Mouse (Mus musculus) embryonic facial prominence, embryonic 14.5 days (tissue): ENCODE data around the gene Cplane1. TPM values are rescaled to one million over a fixed set of nuclear protein-coding genes. Genes with fewer than 3 reads are reported as not detected.

ENCODE experiments used
- ATAC-seq: fragments of 200-750 bp; cut with Nextera tagmentation; 2 replicates; pipeline ENCODE4 v1.8.0; 2017; ENCODE audit warnings: low read depth, moderate number of reproducible peaks, moderate TSS enrichment
- DNase-seq: peaks from one replicate; pipeline ENCODE4 v3.0.0-alpha.2; 2015; ENCODE audit warnings: low spot score
- H3K27ac ChIP-seq: fragments of 300-500 bp; sonication (generic); replicated peaks from 2 replicates; pipeline ENCODE4 v1.5.1; 2014; ENCODE audit warnings: low read depth, mild to moderate bottlenecking, low read length, moderate library complexity
- H3K27me3 ChIP-seq: fragments of 300-500 bp; sonication (generic); replicated peaks from 2 replicates; pipeline ENCODE4 v1.6.1; 2014; ENCODE audit warnings: low read length; ENCODE audit not compliant: control insufficient read depth, insufficient read depth
- H3K36me3 ChIP-seq: fragments of 300-500 bp; sonication (generic); 2 replicates; pipeline ENCODE4 v1.6.1; 2014; ENCODE audit warnings: low read length, mixed read lengths; ENCODE audit not compliant: control insufficient read depth, insufficient read depth
- H3K4me1 ChIP-seq: fragments of 300-500 bp; sonication (generic); 2 replicates; pipeline ENCODE4 v1.6.1; 2014; ENCODE audit warnings: antibody characterized with exemption, low read length; ENCODE audit not compliant: control insufficient read depth, insufficient read depth
- H3K4me2 ChIP-seq: fragments of 300-500 bp; sonication (generic); 2 replicates; pipeline ENCODE4 v1.6.1; 2014; ENCODE audit warnings: low read depth, mild to moderate bottlenecking, low read length, moderate library complexity, mixed read lengths
- H3K4me3 ChIP-seq: fragments of 300-500 bp; sonication (generic); 2 replicates; pipeline ENCODE4 v1.5.1; 2014; ENCODE audit warnings: low read depth, mild to moderate bottlenecking, low read length
- H3K9ac ChIP-seq: fragments of 300-500 bp; sonication (generic); 2 replicates; pipeline ENCODE4 v1.6.1; 2014; ENCODE audit warnings: low read depth, mild to moderate bottlenecking, low read length, moderate library complexity, mixed read lengths
- H3K9me3 ChIP-seq: fragments of 300-500 bp; sonication (generic); 2 replicates; pipeline ENCODE4 v1.6.1; 2016; ENCODE audit warnings: low read length; ENCODE audit not compliant: control insufficient read depth
- WGBS: fragments of 180-500 bp; shearing (Covaris S2); extraction: QIAGEN DNeasy Blood & Tissue Kit; methylation state at CpG from one replicate; pipeline ENCODE4 v1.1.7; 2014; 5-methylcytosine and 5-hydroxymethylcytosine counted together
- polyA plus RNA-seq: library from polyadenylated mRNA; unstranded; fragments of >200 nt; fragmentation: Nextera tagmentation; extraction: Ambion mirVana; gene quantifications from 2 replicates; pipeline ENCODE4 v1.2.1, GENCODE M21; 2014

Cplane1 gene
- 9.4 and 13.3 TPM in 2 replicates for polyA plus RNA-seq

DNA sequence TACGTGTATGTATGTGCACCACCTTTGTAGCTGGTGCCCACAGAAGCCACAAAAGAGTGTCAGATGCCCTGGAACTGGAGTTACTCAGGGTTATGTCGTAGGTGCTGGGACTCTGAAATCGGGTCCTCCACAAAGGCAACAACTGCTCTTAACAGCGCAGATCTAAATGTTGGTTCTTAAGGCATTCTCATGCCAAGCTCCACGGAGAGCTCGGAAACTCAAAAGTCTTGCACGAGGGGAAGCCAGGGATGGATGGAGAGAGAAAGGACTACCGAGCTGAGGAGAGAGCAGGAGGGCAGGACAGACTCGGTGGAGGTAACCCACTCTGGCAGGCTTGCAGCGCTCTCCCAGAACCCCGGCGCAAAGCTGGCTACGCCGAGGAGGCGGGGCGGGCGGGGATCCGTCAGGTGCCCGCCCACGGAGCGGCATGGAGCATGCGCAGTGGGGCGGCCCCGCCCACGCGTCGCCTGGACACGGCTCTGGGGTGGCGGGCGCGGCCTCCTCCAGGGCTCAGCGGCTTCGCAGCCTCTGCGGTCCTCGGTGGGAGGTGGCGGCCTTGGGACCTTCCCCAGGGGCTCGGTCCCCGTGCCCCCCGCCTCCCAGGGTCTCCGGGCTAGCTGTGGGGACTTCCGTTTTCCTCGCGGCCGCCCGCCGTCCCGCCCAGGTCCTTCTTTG, at the start of gene Cplane1:
Cplane1 (plus strand) TSS at position 516 of the 675 bp plus-strand sequence.
- WGBS: 1% methylated on average over 13 of the region's 47 CpGs
- H3K27ac ChIP-seq: peak within 1 kb of the TSS; percentile 77

DNA sequence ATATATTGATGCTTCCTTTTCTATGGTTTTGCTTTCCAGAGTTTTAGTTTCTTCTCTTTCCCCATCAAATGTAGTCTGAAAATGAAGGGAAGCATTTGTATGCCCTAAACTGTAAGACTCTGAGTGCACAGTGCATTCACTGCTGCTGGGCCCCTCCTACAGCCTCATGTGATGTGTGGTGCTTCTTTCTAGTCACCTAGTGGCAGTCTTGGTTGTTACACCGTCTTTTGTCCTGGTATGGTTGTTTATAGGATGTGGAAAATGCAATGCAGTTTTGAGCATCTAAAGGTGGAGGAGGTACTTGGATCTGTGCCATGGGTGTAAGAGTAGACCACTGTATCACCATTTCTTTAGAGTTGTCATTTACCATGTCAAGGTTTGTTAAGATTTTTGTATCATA, 39.6 kb upstream of the Cplane1 start:
- H3K36me3 ChIP-seq: peaks cover 84% of the 10 kb centered on the region
- WGBS: 68% methylated on average over 1 of the region's 1 CpGs

More for the DNA sequence above, at the start of gene Cplane1:
- peaks cover 5% of the 10 kb centered on the region; the same call in 1 of the 2 replicates for H3K4me1 ChIP-seq
- DNase-seq: peak; percentile 96
- peak within 1 kb of the TSS; percentile 98 for H3K4me3 ChIP-seq
- peak within 1 kb of the TSS; percentile 94 for H3K9ac ChIP-seq
- H3K9me3 ChIP-seq: no peaks in the 10 kb centered on the region
- peak within 1 kb of the TSS; percentile 65 for H3K4me2 ChIP-seq
- H3K36me3 ChIP-seq: peaks cover 15% of the 10 kb centered on the region
- ATAC-seq: peak; percentile 98
- no peaks in the 10 kb centered on the region for H3K27me3 ChIP-seq

DNA sequence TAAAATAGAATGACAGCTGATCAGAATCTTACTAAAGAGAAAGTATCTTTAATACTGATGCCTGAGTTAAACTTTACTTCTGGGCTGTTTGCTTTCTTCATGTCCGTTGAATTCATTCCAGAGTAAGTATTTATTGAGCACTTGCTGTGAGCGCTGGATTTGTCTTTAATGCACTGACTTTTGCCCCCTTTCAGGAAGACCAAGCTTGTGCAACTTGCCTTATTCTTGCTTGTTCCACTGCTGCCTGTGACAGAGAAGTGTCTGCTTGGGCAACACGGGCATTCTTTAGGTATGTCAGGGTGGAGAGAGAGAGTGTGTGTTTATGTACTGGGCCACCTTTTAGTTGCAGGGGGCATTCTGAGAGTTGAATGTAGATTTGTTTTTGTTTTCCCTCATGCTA, 37.6 kb upstream of the Cplane1 start:
- ATAC-seq (no peak), DNase-seq (no peak)
- H3K36me3 ChIP-seq: peaks cover 95% of the 10 kb centered on the region
- no peak overlapping the region for H3K9ac ChIP-seq
- no peak overlapping the region for H3K4me3 ChIP-seq
- H3K4me1 ChIP-seq: no peaks in the 10 kb centered on the region
- H3K27me3 ChIP-seq: no peaks in the 10 kb centered on the region
- no peak overlapping the region for H3K27ac ChIP-seq
- no peaks in the 10 kb centered on the region for H3K9me3 ChIP-seq
- 94% methylated on average over 3 of the region's 3 CpGs for WGBS
- no peak overlapping the region for H3K4me2 ChIP-seq

More for the DNA sequence above, 39.6 kb upstream of the Cplane1 start:
- Histone ChIP-seq H3K4me1 (no peaks in the 10 kb centered on the region), H3K9ac (no peak overlapping the region), H3K4me2 (no peak overlapping the region), H3K4me3 (no peak overlapping the region), H3K27me3 (no peaks in the 10 kb centered on the region), H3K9me3 (no peaks in the 10 kb centered on the region), H3K27ac (no peak overlapping the region)
- ATAC-seq (no peak), DNase-seq (no peak)

DNA sequence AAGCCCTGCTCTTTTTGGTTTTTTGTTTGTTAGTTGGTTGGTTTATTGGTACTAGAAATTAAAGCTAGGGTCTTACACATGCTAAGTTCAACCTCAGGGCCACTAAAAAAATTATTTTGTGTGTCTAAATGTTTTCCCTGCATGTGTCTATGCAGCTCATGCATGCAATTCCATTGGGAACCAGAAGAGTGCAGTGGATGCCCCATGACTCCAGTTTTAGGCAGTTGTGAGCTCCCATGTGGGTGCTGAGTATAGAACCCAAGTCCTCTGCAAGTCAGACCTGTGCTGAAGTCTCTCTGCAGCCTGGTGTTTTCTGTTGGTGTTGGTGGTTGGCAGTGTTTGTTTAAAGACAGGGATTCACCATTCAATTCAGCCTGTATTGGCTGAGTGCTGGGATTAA, 37.1 kb upstream of the Cplane1 start:
- DNase-seq (no peak), ATAC-seq (no peak)
- H3K4me1 ChIP-seq: no peaks in the 10 kb centered on the region
- H3K4me2 ChIP-seq: no peak overlapping the region
- no peak overlapping the region for H3K27ac ChIP-seq
- peaks cover 95% of the 10 kb centered on the region for H3K36me3 ChIP-seq
- H3K27me3 ChIP-seq: no peaks in the 10 kb centered on the region
- no peaks in the 10 kb centered on the region for H3K9me3 ChIP-seq
- no peak overlapping the region for H3K4me3 ChIP-seq
- H3K9ac ChIP-seq: no peak overlapping the region

DNA sequence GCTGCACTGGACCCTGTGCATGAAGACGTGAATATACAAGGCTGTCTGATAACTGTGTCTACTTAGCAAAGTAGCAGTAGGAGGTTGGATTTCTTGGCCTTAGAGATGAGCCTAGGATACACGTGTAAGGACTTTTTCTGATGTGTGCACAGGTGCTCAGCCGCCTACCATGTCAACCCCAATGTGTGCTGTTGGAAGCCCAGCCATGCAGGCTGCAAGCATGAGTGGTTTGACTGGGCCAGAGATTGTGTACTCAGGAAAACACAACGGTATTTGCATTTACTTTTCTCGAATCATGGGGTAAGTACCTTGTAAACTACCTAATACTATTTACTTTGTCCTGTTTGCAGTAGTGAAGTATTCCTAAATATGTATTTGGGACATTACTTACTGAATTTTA, 33.3 kb upstream of the Cplane1 start:
- H3K4me2 ChIP-seq: no peak overlapping the region
- H3K36me3 ChIP-seq: peaks cover 96% of the 10 kb centered on the region
- DNase-seq: no peak
- H3K27me3 ChIP-seq: no peaks in the 10 kb centered on the region
- no peak overlapping the region for H3K27ac ChIP-seq
- no peaks in the 10 kb centered on the region for H3K4me1 ChIP-seq
- no peaks in the 10 kb centered on the region for H3K9me3 ChIP-seq
- WGBS: 92% methylated on average over 5 of the region's 5 CpGs
- ATAC-seq: no peak
- H3K4me3 ChIP-seq: no peak overlapping the region
- no peak overlapping the region for H3K9ac ChIP-seq

DNA sequence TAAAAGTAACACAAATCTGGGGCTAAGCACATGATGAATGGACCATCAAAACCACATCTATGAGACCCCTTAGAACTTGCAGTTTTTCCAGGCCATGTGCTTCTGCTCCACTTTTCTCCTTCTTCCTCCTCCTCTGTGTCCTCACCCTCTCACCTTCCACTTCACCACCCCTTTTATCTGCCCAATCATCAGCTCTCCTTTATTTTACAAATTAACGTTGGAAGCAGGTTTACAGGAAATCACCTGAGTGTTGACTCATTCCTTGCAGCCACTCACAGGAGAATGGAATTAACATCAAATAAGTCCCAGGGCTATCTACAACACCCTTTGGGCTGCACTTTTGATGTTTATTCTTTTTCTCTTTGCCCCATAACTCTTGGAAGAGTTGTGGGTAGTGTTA, 7.1 kb upstream of the Cplane1 start:
- no peak overlapping the region for H3K27ac ChIP-seq
- no peak overlapping the region for H3K4me3 ChIP-seq
- no peak overlapping the region for H3K4me2 ChIP-seq
- H3K36me3 ChIP-seq: peaks cover 54% of the 10 kb centered on the region
- no peaks in the 10 kb centered on the region for H3K27me3 ChIP-seq
- DNase-seq (no peak), ATAC-seq (no peak)
- H3K4me1 ChIP-seq: no peaks in the 10 kb centered on the region
- WGBS: 82% methylated on average over 1 of the region's 1 CpGs
- no peak overlapping the region for H3K9ac ChIP-seq
- no peaks in the 10 kb centered on the region for H3K9me3 ChIP-seq

DNA sequence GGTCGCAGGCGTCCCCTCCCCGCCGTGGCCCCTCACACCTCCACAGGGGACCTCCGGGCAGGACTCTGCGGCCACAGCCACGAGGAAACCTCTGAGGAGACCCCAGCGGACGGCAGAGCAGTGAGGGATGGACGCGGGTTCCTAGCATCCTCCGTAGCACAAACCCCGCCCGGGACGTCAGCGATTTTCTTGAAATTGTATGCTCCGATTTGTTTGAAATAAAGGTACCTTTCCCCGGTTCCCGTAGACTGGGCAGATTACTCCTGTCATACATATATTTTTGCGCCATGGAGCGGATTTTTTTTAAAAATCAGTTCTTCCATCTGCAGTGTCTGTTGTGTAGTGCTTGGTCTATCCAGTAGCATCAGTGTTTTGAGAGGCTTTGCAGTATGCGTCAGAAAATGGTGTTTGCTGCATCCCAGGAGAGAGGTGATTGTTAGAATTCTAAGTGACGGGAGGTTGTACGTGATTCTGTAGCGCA, 400 bp downstream of the Cplane1 start:
- Histone ChIP-seq H3K9ac (peak overlapping the region; percentile 94), H3K9me3 (no peaks in the 10 kb centered on the region), H3K27me3 (no peaks in the 10 kb centered on the region), H3K4me1 (peaks cover 5% of the 10 kb centered on the region; the same call in 1 of the 2 replicates), H3K27ac (peak overlapping the region; percentile 77), H3K4me2 (peak overlapping the region; percentile 65), H3K4me3 (peak overlapping the region; percentile 98), H3K36me3 (peaks cover 20% of the 10 kb centered on the region)
- DNase-seq: peak; percentile 41
- peak; percentile 76 for ATAC-seq
- WGBS: under 1% methylated on average over 21 of the region's 25 CpGs

DNA sequence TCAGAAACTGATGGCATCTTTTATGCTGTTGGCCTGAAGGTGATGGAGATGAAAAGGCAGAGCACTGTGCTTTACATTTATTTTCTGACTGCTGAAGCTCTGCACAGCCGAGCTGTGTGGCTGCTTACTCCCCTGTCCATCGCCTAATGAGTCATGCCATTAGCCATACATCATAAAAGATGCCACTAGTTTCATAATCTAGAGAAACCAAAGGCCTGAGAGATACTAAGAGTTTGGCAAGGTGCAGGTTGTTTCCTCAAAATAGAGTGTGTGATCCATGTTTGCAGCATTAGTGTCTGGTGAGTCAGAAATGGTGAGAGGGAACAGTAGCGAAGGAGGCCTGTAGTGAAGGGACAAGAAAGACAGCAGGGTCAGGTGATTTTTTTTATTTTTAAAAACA, 20.7 kb downstream of the Cplane1 start:
- H3K36me3 ChIP-seq: peaks cover 73% of the 10 kb centered on the region
- WGBS: 93% methylated on average over 3 of the region's 3 CpGs
- no peak for DNase-seq
- H3K27ac ChIP-seq: no peak overlapping the region
- ATAC-seq: no peak
- H3K27me3 ChIP-seq: no peaks in the 10 kb centered on the region
- no peaks in the 10 kb centered on the region for H3K9me3 ChIP-seq
- H3K4me3 ChIP-seq: no peak overlapping the region
- no peaks in the 10 kb centered on the region for H3K4me1 ChIP-seq
- H3K4me2 ChIP-seq: no peak overlapping the region
- H3K9ac ChIP-seq: no peak overlapping the region

DNA sequence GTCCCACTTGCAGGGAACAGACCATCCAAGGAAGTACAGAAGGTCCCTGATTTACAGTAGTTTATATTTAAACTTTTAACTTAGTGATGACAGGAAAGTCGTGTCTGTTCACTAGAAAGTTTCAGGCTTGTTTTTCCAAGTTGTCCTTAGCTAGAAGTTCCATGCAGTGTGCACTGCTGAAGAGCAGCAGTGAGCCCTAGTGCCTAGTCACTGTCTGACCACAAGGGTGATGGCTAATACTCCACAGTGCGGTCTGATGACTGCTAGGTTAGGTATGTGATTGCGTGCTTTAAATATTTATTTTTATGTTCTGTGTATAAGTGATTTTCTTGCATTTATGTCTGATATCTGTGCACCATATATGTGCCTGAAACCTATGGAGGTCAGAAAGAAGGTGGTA, 21.5 kb downstream of the Cplane1 start:
- H3K9me3 ChIP-seq: no peaks in the 10 kb centered on the region
- H3K36me3 ChIP-seq: peaks cover 81% of the 10 kb centered on the region
- H3K4me2 ChIP-seq: no peak overlapping the region
- 92% methylated on average over 3 of the region's 3 CpGs for WGBS
- no peaks in the 10 kb centered on the region for H3K27me3 ChIP-seq
- no peak overlapping the region for H3K9ac ChIP-seq
- no peaks in the 10 kb centered on the region for H3K4me1 ChIP-seq
- no peak overlapping the region for H3K27ac ChIP-seq
- no peak overlapping the region for H3K4me3 ChIP-seq
- DNase-seq (no peak), ATAC-seq (no peak)
